Mouse (Mus musculus) gastrocnemius, postnatal 14 days (tissue): ENCODE data around the gene Mta1. TPM values are rescaled to one million over a fixed set of nuclear protein-coding genes. Genes with fewer than 3 reads are reported as not detected.

Source experiments
- DNase-seq: peaks from one replicate; pipeline ENCODE4 v3.0.0; 2021; ENCODE audit warnings: mixed read lengths
- intact Hi-C: fragments of 180-260 bp; cut with DNase I; formaldehyde crosslinking; loops from one replicate; pipeline ENCODE4 v1.15.1; 2025; ENCODE audit warnings: low total_unique reads
- microRNA-seq, 2 experiments: library from miRNA; unstranded; fragments of <30 nt; microRNA quantifications; one replicate each; pipeline ENCODE4 v1.2.0; 2021
- total RNA-seq, 2 experiments: library from RNA; stranded (reverse); gene quantifications; 2 replicates each; pipeline ENCODE4 v1.2.3; 2021

The Mta1 gene
- total RNA-seq, 2 experiments from 2014 or later: 34.6 to 35.4 TPM

- intact Hi-C loops: loop anchor here (5.0 kb wide), 1 partner anchor 150 kb away; no protein-coding TSS in a partner anchor
- DNase-seq: no peak
Measured at GRCm38 (mm10) chr12:113157002-113157401, 58.9 kb downstream of the Mta1 start.

GRCm38 (mm10) chr12:113157521-113157920 lies 59.4 kb downstream of the Mta1 start:
- intact Hi-C loops: loop anchor here (5.0 kb wide), 1 partner anchor 150 kb away; no protein-coding TSS in a partner anchor

GRCm38 (mm10) chr12:113157971-113158370 lies 59.9 kb downstream of the Mta1 start:
- no peak for DNase-seq
- intact Hi-C loops: loop anchor here (5.0 kb wide), 1 partner anchor 151 kb away; no protein-coding TSS in a partner anchor

More at GRCm38 (mm10) chr12:113157521-113157920, 59.4 kb downstream of the Mta1 start:
- no peak for DNase-seq

GRCm38 (mm10) chr12:113163561-113164006 lies 65.5 kb downstream of the Mta1 start:
- no peak for DNase-seq

GRCm38 (mm10) chr12:113168031-113168536 lies 70.0 kb downstream of the Mta1 start:
- no peak for DNase-seq
- intact Hi-C loops: no loop called here

More at GRCm38 (mm10) chr12:113163561-113164006, 65.5 kb downstream of the Mta1 start:
- intact Hi-C loops: no loop called here

GRCm38 (mm10) chr12:113176960-113177725 lies 79.1 kb downstream of the Mta1 start:
- no peak for DNase-seq

GRCm38 (mm10) chr12:113181020-113181419 lies 82.9 kb downstream of the Mta1 start:
- no peak for DNase-seq

More at GRCm38 (mm10) chr12:113176960-113177725, 79.1 kb downstream of the Mta1 start:
- intact Hi-C loops: no loop called here

GRCm38 (mm10) chr12:113184945-113185344 lies 86.9 kb downstream of the Mta1 start:
- no peak for DNase-seq
- intact Hi-C loops: no loop called here

More at GRCm38 (mm10) chr12:113181020-113181419, 82.9 kb downstream of the Mta1 start:
- intact Hi-C loops: no loop called here

GRCm38 (mm10) chr12:113185442-113186291 lies 87.6 kb downstream of the Mta1 start, which contains the start of gene Tmem121:
Gene Tmem121, plus strand, starts transcription at chr12:113185930.
- intact Hi-C loops: no loop called here
- no peak for DNase-seq

GRCm38 (mm10) chr12:113186326-113187010 lies 88.4 kb downstream of the Mta1 start:
- DNase-seq: no peak
- intact Hi-C loops: no loop called here

Small RNA genes within 50 kb of the gene (microRNA-seq; reads per million reads assigned to microRNA genes)
- gene Gm44471: 0 reads per million in 2 experiments

Other genes starting within 250 kb of the Mta1 start
- gene Gpr132, start 230.1 kb upstream of the Mta1 start, total RNA-seq: under 1 TPM in 1 of 2 experiments, not detected in 1; 0.10 TPM
- gene Jag2, start 168.5 kb upstream of the Mta1 start, total RNA-seq: 10 to 100 TPM; 24.2 to 25.5 TPM
- 10 to 100 TPM; 14.8 to 17.5 TPM for gene Nudt14, start 156.2 kb upstream of the Mta1 start, total RNA-seq
- gene Btbd6, start 121.8 kb upstream of the Mta1 start, total RNA-seq: 10 to 100 TPM in 1 of 2 experiments, 1 to 10 TPM in 1; 7.3 to 10.2 TPM
- 10 to 100 TPM; 21.4 to 22.7 TPM for gene Brf1, start 97.6 kb upstream of the Mta1 start, total RNA-seq
- 10 to 100 TPM; 31.9 to 41.4 TPM for gene Pacs2, start 83.8 kb upstream of the Mta1 start, total RNA-seq
- under 1 TPM in 1 of 2 experiments, not detected in 1; 0.27 TPM for gene Tex22, start 23.8 kb upstream of the Mta1 start, total RNA-seq
- 10 to 100 TPM; 82.5 to 84.7 TPM for gene Crip2, start 42.0 kb downstream of the Mta1 start, total RNA-seq
- gene Crip1, start 48.0 kb downstream of the Mta1 start, total RNA-seq: 100 to 1,000 TPM; 115 to 139 TPM
- 1 to 10 TPM in 1 of 2 experiments, under 1 TPM in 1; 0.69 to 1.6 TPM for gene Tedc1, start 58.1 kb downstream of the Mta1 start, total RNA-seq
- gene Tmem121, start 87.7 kb downstream of the Mta1 start, total RNA-seq: under 1 TPM; 0.33 to 0.47 TPM